Mouse (Mus musculus) frontal cortex, adult (tissue): ENCODE measurements around the gene Cadps.

ENCODE experiments used
- ATAC-seq: cut with Nextera tagmentation; 2 replicates; pipeline ENCODE4 v1.9.2; 2017; ENCODE audit warnings: mild to moderate bottlenecking, moderate library complexity, mixed read lengths; ENCODE audit not compliant: low TSS enrichment

The Cadps gene

GRCm38 (mm10) chr14:12507018-12507417 lies 315.9 kb downstream of the Cadps start:
- no peak for ATAC-seq

- ATAC-seq: peak; percentile 89
Observed at GRCm38 (mm10) chr14:12504191-12504947, 318.5 kb downstream of the Cadps start.

GRCm38 (mm10) chr14:12462206-12462605 lies 360.7 kb downstream of the Cadps start:
- no peak for ATAC-seq

- ATAC-seq: peak; percentile 71
Observed at GRCm38 (mm10) chr14:12459700-12460099, 363.2 kb downstream of the Cadps start.

- peak; percentile 35 for ATAC-seq
Observed at GRCm38 (mm10) chr14:12455064-12455591, 367.8 kb downstream of the Cadps start.

GRCm38 (mm10) chr14:12450807-12451206 lies 372.1 kb downstream of the Cadps start:
- ATAC-seq: peak; percentile 56

GRCm38 (mm10) chr14:12448883-12449282 lies 374.0 kb downstream of the Cadps start:
- ATAC-seq: no peak

GRCm38 (mm10) chr14:12441019-12441418 lies 381.9 kb downstream of the Cadps start:
- ATAC-seq: no peak

- 0 out of 2 replicates have a peak, but pooled peaks have one; percentile 18 for ATAC-seq
Observed at GRCm38 (mm10) chr14:12437976-12438375, 384.9 kb downstream of the Cadps start.

GRCm38 (mm10) chr14:12437422-12437821 lies 385.5 kb downstream of the Cadps start:
- peak; percentile 39 for ATAC-seq

- peak; percentile 88 for ATAC-seq
Observed at GRCm38 (mm10) chr14:12436903-12437368, 385.9 kb downstream of the Cadps start.

- ATAC-seq: peak; percentile 84
Observed at GRCm38 (mm10) chr14:12428021-12428654, 394.7 kb downstream of the Cadps start.

- no peak for ATAC-seq
Observed at GRCm38 (mm10) chr14:12425311-12425710, 397.6 kb downstream of the Cadps start.

GRCm38 (mm10) chr14:12410276-12410675 lies 412.6 kb downstream of the Cadps start:
- ATAC-seq: no peak

- no peak for ATAC-seq
Observed at GRCm38 (mm10) chr14:12409811-12410210, 413.1 kb downstream of the Cadps start.

GRCm38 (mm10) chr14:12406588-12406987 lies 416.3 kb downstream of the Cadps start:
- no peak for ATAC-seq

GRCm38 (mm10) chr14:12405201-12405600 lies 417.7 kb downstream of the Cadps start:
- ATAC-seq: no peak

GRCm38 (mm10) chr14:12404724-12405123 lies 418.2 kb downstream of the Cadps start:
- ATAC-seq: no peak

GRCm38 (mm10) chr14:12404052-12404451 lies 418.8 kb downstream of the Cadps start:
- ATAC-seq: no peak

GRCm38 (mm10) chr14:12400116-12400515 lies 422.8 kb downstream of the Cadps start:
- no peak for ATAC-seq

GRCm38 (mm10) chr14:12397561-12397960 lies 425.3 kb downstream of the Cadps start:
- ATAC-seq: peak; percentile 72

GRCm38 (mm10) chr14:12394318-12394717 lies 428.6 kb downstream of the Cadps start:
- no peak for ATAC-seq
